Mouse (Mus musculus) forebrain, postnatal 0 days (tissue): ENCODE results near the gene Papss2. TPM values are rescaled to one million over a fixed set of nuclear protein-coding genes. Genes with fewer than 3 reads are reported as not detected.
"Not testable (repeated sequence)": the region's sequence is repeated elsewhere in the genome, so short reads cannot be mapped to it uniquely, and the experiment has no call there.

Experiments
- ATAC-seq: fragments of 200-750 bp; cut with Nextera tagmentation; 2 replicates; pipeline ENCODE4 v1.8.0; 2017; ENCODE audit warnings: mild to moderate bottlenecking, moderate library complexity
- DNase-seq: peaks from one replicate; pipeline ENCODE4 v3.0.0-alpha.2; 2015
- H3K27ac ChIP-seq: fragments of 300-500 bp; sonication (generic); 2 replicates; pipeline ENCODE4 v1.5.1; 2014; ENCODE audit warnings: low read depth, mild to moderate bottlenecking, antibody characterized with exemption, low read length, moderate library complexity, mixed read lengths
- H3K27me3 ChIP-seq: fragments of 300-500 bp; sonication (generic); 2 replicates; pipeline ENCODE4 v1.6.1; 2014; ENCODE audit warnings: mild to moderate bottlenecking, low read length, mixed read lengths; ENCODE audit not compliant: insufficient read depth
- H3K36me3 ChIP-seq: fragments of 300-500 bp; sonication (generic); 2 replicates; pipeline ENCODE4 v1.6.1; 2014; ENCODE audit warnings: mild to moderate bottlenecking, moderate library complexity; ENCODE audit not compliant: insufficient read depth
- H3K4me1 ChIP-seq: fragments of 300-500 bp; sonication (generic); 2 replicates; pipeline ENCODE4 v1.6.1; 2014; ENCODE audit warnings: antibody characterized with exemption; ENCODE audit not compliant: insufficient read depth
- H3K4me2 ChIP-seq: fragments of 300-500 bp; sonication (generic); 2 replicates; pipeline ENCODE4 v1.6.1; 2014; ENCODE audit warnings: low read depth, mild to moderate bottlenecking, moderate library complexity
- H3K4me3 ChIP-seq: fragments of 300-500 bp; sonication (generic); 2 replicates; pipeline ENCODE4 v1.5.1; 2014; ENCODE audit warnings: low read depth, low read length, mixed read lengths
- H3K9ac ChIP-seq: fragments of 300-500 bp; sonication (generic); 2 replicates; pipeline ENCODE4 v1.6.1; 2014; ENCODE audit warnings: mild to moderate bottlenecking
- H3K9me3 ChIP-seq: fragments of 300-500 bp; sonication (generic); 2 replicates; pipeline ENCODE4 v1.6.1; 2016; ENCODE audit warnings: low read length
- CTCF ChIP-seq: sonication (generic); IDR thresholded peaks from 2 replicates; pipeline ENCODE4 v1.5.1; 2016; ENCODE audit warnings: antibody characterized with exemption, control low read depth, low read depth
- WGBS: fragments of 180-500 bp; shearing (Covaris S2); extraction: QIAGEN DNeasy Blood & Tissue Kit; methylation state at CpG from one replicate; pipeline ENCODE4 v1.1.7; 2014; 5-methylcytosine and 5-hydroxymethylcytosine counted together
- polyA plus RNA-seq: library from polyadenylated mRNA; unstranded; fragments of >200 nt; fragmentation: Nextera tagmentation; extraction: Ambion mirVana; gene quantifications from 2 replicates; pipeline ENCODE4 v1.2.1, GENCODE M21; 2015
- total RNA-seq: library from RNA; depleted of rRNA; stranded (reverse); fragments of >200 nt; gene quantifications from 2 replicates; pipeline ENCODE4 v1.2.3, GENCODE M21; 2014

The Papss2 gene
- total and polyA plus RNA-seq, 2 experiments from 2014 or later: 1.2 to 3.8 TPM

DNA sequence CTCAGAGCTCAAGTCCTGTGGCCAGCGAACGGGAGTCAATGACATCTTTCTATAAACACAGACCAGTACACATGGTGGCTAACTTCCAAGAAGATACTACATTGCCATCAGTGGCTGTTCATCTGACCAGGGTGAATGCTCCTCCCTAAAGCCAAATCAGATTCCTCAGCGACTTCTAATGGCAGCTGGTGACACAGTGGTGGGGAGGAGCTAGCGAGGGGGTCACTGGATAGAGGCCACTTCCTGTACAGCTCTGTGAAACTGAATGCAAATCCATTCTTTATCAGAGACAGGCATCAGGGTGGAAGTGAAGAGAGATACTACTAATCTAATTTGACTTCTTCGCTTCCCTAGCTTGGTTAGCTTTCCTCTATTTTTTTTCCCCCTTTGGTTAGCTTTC lies 57.5 kb downstream of the Papss2 start:
- H3K4me3 ChIP-seq: no peak overlapping the region
- WGBS: 87% methylated on average over 5 of the region's 5 CpGs
- ATAC-seq: no peak

DNA sequence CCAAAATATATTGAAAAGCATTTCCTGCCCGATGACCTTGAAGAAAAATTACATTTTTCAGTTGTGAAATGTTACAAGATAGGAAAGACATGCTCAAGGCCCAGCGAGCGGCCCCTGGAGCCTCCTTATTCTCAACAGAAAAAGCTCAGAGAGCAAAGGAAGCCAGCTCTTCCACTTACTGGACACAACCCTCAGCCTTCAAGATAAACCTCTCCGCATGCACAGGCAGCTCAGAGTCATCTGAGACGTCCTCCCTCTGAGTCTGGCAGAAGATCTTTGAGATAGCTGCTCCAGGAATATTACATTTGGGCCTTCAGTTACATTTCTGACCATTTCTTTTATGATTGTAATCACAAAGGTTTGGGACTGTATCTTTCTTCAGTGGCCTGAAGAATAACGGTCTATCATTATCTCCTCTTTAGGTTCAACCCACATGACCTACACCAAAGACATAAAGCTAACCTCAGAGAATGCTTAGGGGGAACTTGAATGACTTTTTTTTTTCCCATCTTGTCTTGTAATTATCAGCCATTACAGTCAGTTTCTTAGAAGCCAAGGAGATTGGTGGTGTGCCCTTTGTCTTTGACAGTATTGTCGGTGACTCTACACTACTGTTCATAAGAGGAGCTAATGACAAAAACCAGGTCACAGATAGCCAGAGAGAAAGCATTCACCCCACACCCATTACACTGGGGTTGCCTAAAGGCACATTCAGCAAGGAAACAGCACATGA lies 58.2 kb downstream of the Papss2 start:
- H3K4me2 ChIP-seq: no peak overlapping the region
- no peak for TF ChIP-seq CTCF
- DNase-seq (no peak), ATAC-seq (no peak)
- no peak overlapping the region for H3K9ac ChIP-seq
- H3K27me3 ChIP-seq: no peaks in the 10 kb centered on the region
- H3K27ac ChIP-seq: no peak overlapping the region
- no peaks in the 10 kb centered on the region for H3K36me3 ChIP-seq
- 96% methylated on average over 7 of the region's 7 CpGs for WGBS
- H3K4me1 ChIP-seq: no peaks in the 10 kb centered on the region
- no peaks in the 10 kb centered on the region for H3K9me3 ChIP-seq
- H3K4me3 ChIP-seq: no peak overlapping the region

More for the DNA sequence above, 57.5 kb downstream of the Papss2 start:
- no peaks in the 10 kb centered on the region for H3K36me3 ChIP-seq
- no peak overlapping the region for H3K27ac ChIP-seq
- H3K27me3 ChIP-seq: no peaks in the 10 kb centered on the region
- H3K9ac ChIP-seq: no peak overlapping the region
- TF ChIP-seq CTCF: no peak
- no peaks in the 10 kb centered on the region for H3K4me1 ChIP-seq
- no peak overlapping the region for H3K4me2 ChIP-seq
- H3K9me3 ChIP-seq: no peaks in the 10 kb centered on the region
- no peak for DNase-seq

GRCm38 (mm10) chr19:32659346-32659745 lies 63.8 kb downstream of the Papss2 start:
- no peak overlapping the region for H3K4me2 ChIP-seq
- no peak overlapping the region for H3K4me3 ChIP-seq
- no peaks in the 10 kb centered on the region for H3K27me3 ChIP-seq
- DNase-seq (no peak), ATAC-seq (no peak)
- 82% methylated on average over 5 of the region's 5 CpGs for WGBS
- no peaks in the 10 kb centered on the region for H3K4me1 ChIP-seq
- no peak overlapping the region for H3K9ac ChIP-seq
- H3K9me3 ChIP-seq: no peaks in the 10 kb centered on the region
- TF ChIP-seq CTCF: no peak
- peaks cover 6% of the 10 kb centered on the region; the same call in 1 of the 2 replicates for H3K36me3 ChIP-seq
- H3K27ac ChIP-seq: no peak overlapping the region

- Histone ChIP-seq H3K36me3 (peaks cover 6% of the 10 kb centered on the region; the same call in 1 of the 2 replicates), H3K27me3 (no peaks in the 10 kb centered on the region), H3K4me1 (no peaks in the 10 kb centered on the region), H3K27ac (no peak overlapping the region), H3K4me2 (no peak overlapping the region), H3K9ac (no peak overlapping the region), H3K4me3 (no peak overlapping the region), H3K9me3 (no peaks in the 10 kb centered on the region)
- ATAC-seq: no peak
- WGBS: 96% methylated on average over 6 of the region's 6 CpGs
- no peak for DNase-seq
- TF ChIP-seq CTCF: no peak
These were observed 67.3 kb downstream of the Papss2 start for GRCm38 (mm10) chr19:32662936-32663335.

GRCm38 (mm10) chr19:32665243-32665642 lies 69.7 kb downstream of the Papss2 start:
- Histone ChIP-seq H3K27ac (no peak overlapping the region), H3K4me1 (no peaks in the 10 kb centered on the region), H3K36me3 (peaks cover 6% of the 10 kb centered on the region; the same call in 1 of the 2 replicates), H3K4me3 (no peak overlapping the region), H3K9ac (no peak overlapping the region), H3K27me3 (no peaks in the 10 kb centered on the region), H3K4me2 (no peak overlapping the region), H3K9me3 (no peaks in the 10 kb centered on the region)
- no peak for DNase-seq
- no peak for TF ChIP-seq CTCF
- ATAC-seq: no peak
- 88% methylated on average over 8 of the region's 8 CpGs for whole genome bisulfite sequencing

DNA sequence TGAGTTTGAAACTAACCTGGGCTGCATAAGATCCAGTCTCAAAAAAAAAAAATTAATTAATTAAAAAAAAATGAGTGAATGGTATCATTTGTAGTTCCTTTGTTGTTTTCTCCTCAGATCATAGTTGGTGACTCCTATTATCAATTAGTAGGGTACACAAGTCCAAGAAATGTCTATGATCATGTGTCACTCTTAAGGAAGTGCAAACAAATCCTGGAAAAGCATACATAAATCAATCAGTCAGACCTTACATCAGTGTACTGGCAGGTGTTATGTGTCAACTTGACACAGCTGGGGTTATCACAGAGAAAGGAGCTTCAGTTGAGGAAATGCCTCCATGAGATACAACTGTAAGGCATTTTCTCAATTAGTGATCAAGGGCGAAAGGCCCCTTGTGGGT lies 72.2 kb downstream of the Papss2 start:
- H3K4me2 ChIP-seq, H3K9ac ChIP-seq, H3K27me3 ChIP-seq, H3K4me1 ChIP-seq, H3K9me3 ChIP-seq, ATAC-seq, DNase-seq, H3K4me3 ChIP-seq, H3K27ac ChIP-seq: not testable (repeated sequence)
- peaks cover 10% of the 10 kb centered on the region for H3K36me3 ChIP-seq
- WGBS: 90% methylated on average over 1 of the region's 1 CpGs

DNA sequence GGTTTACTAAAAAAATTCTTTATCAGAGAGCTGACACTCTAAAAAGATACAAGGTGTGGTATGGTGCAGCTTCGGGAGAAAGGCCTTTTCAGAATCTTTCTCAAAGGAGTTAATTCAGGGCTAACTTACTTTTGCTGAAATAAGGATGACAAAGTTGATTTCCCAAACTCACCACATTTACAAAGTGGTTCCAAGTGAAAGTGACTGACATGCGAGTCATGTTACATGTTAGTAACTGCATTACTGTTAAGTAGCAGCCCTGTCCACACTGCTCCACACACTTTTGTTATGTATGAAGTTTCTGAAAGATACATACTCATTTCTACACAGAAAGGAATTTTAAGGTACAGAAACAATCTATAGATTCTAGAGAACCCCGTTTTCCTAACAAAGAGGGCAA lies 80.2 kb downstream of the Papss2 start:
- H3K4me3 ChIP-seq: no peak overlapping the region
- H3K4me2 ChIP-seq: no peak overlapping the region
- peaks cover 34% of the 10 kb centered on the region for H3K36me3 ChIP-seq
- TF ChIP-seq CTCF: no peak
- H3K27me3 ChIP-seq: no peaks in the 10 kb centered on the region
- no peak overlapping the region for H3K27ac ChIP-seq
- no peak overlapping the region for H3K9ac ChIP-seq
- ATAC-seq (no peak), DNase-seq (no peak)
- WGBS: 91% methylated on average over 3 of the region's 3 CpGs
- H3K9me3 ChIP-seq: no peaks in the 10 kb centered on the region
- no peaks in the 10 kb centered on the region for H3K4me1 ChIP-seq
